Mouse (Mus musculus) limb, embryonic 10.5 days (tissue): ENCODE results near the gene Rcbtb2. TPM values are rescaled to one million over a fixed set of nuclear protein-coding genes. Genes with fewer than 3 reads are reported as not detected.

Experiments
- microRNA counts: library from miRNA; unstranded; fragments of <30 nt; microRNA quantifications from one replicate; lab custom pipeline; 2017
- microRNA-seq: library from miRNA; unstranded; fragments of <30 nt; microRNA quantifications from one replicate; pipeline ENCODE4, GENCODE M21; 2017
- polyA plus RNA-seq: library from polyadenylated mRNA; unstranded; fragments of >200 nt; fragmentation: Nextera tagmentation; extraction: Ambion mirVana; gene quantifications from 2 replicates; pipeline ENCODE4 v1.2.1, GENCODE M21; 2016

Rcbtb2 gene
- polyA plus RNA-seq, 1 experiment from 2014 or later: 202 TPM

MicroRNA genes within 50 kb of the gene (microRNA counts, 519-probe panel; counts per million panel counts)
- microRNA mmu-miR-687 (lab: Ali Mortazavi, UCI): 684 counts per million, percentile 72 among the panel's probes with 10 or more counts

Small RNAs within 50 kb of the gene (microRNA-seq; reads per million reads assigned to microRNA genes)
- gene Mir687: not detected

Other genes starting within 250 kb of the Rcbtb2 start
- not detected in 2 replicates for gene Cysltr2, start 73.9 kb upstream of the Rcbtb2 start, polyA plus RNA-seq
- gene Lpar6, start 114.9 kb downstream of the Rcbtb2 start, polyA plus RNA-seq: 18.9 and 20.0 TPM in 2 replicates
- gene Rb1, start 202.8 kb downstream of the Rcbtb2 start, polyA plus RNA-seq: 21.2 and 24.8 TPM in 2 replicates